Mouse (Mus musculus): ENCODE measurements around the gene Spint2. TPM values are rescaled to one million over a fixed set of nuclear protein-coding genes. Genes with fewer than 3 reads are reported as not detected.

The Spint2 gene
- total and polyA plus RNA-seq, 2 experiments from 2014 or later = 46.6 to 153 TPM

- no peaks in the 10 kb centered on the region for H3K36me3 ChIP-seq (ENCODE audit: insufficient read depth, low read length)
- no peaks in the 10 kb centered on the region for H3K4me1 ChIP-seq (ENCODE audit: insufficient read depth, low read length)
- no peak overlapping the region for H3K4me3 ChIP-seq (ENCODE audit: low read depth, low read length)
- H3K9me3 ChIP-seq (ENCODE audit: low read length) = no peaks in the 10 kb centered on the region
- H3K4me2 ChIP-seq (ENCODE audit: low read depth, low read length, poor library complexity, severe bottlenecking) = no peak overlapping the region
- WGBS = 28% methylated on average over 8 of the region's 8 CpGs
- no peak for ATAC-seq (ENCODE audit: low FRiP score)
- no peak overlapping the region for H3K27ac ChIP-seq (ENCODE audit: low read depth, low read length)
- H3K27me3 ChIP-seq (ENCODE audit: insufficient read depth, low read length) = no peaks in the 10 kb centered on the region
- no peak overlapping the region for H3K9ac ChIP-seq (replicated peaks; ENCODE audit: low read length, poor library complexity, severe bottlenecking)
- DNase-seq (ENCODE audit: low spot score) = no peak
- no peak for TF ChIP-seq CTCF (IDR thresholded peaks at IDR 0.05)
These were observed 10.9 kb upstream of the Spint2 start for GRCm38 (mm10) chr7:29292458-29293098.

DNA sequence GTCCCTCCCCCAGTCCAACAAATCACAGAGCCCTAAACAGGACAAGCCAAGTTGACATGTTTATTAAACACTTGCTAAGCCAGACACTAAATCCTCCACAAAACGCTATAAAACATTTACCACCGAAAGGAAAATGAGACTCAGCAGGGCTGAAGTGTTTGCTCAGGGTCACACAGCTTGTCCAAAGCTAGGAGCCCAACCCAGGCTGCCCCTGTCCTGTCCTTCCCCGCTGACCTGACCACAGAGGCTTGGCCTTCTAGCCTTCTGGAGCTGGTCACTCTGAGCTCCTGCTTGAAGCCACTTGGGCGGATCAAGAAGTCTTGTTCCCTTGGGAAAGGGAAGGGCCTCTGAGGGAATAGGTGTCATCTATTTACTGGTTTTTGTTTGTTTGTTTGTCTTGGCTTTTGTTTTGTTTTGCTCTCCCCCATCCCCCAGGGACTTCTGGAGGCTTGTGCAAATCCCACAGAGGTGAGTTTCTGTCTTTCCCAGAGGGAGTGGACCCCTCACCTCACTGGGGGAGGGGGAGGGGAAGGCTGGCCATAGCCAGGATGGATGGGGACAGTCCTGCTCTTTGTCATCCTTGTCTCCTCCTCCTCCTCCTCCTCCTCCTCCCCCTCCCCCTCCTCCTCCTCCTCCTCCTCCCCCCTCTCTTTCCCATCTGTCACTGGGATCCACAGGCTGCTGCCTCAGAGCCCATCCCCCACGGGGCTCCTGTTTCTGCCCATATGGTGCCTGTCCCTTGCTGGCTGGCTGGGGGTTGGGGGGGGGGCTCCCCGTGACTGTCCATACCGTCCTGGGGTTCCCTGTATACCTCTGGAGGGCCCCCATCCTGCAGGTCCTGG, 10.1 kb upstream of the Spint2 start:
- no peak overlapping the region for H3K27ac ChIP-seq (ENCODE audit: low read depth, low read length)
- no peaks in the 10 kb centered on the region for H3K36me3 ChIP-seq (ENCODE audit: insufficient read depth, low read length)
- 26% methylated on average over 7 of the region's 7 CpGs for WGBS
- DNase-seq (ENCODE audit: low spot score) (no peak), ATAC-seq (ENCODE audit: low FRiP score) (no peak)
- no peak overlapping the region for H3K9ac ChIP-seq (replicated peaks; ENCODE audit: low read length, poor library complexity, severe bottlenecking)
- H3K4me1 ChIP-seq (ENCODE audit: insufficient read depth, low read length) = no peaks in the 10 kb centered on the region
- TF ChIP-seq CTCF (IDR thresholded peaks at IDR 0.05) = no peak
- no peaks in the 10 kb centered on the region for H3K9me3 ChIP-seq (ENCODE audit: low read length)
- no peak overlapping the region for H3K4me3 ChIP-seq (ENCODE audit: low read depth, low read length)
- no peaks in the 10 kb centered on the region for H3K27me3 ChIP-seq (ENCODE audit: insufficient read depth, low read length)
- H3K4me2 ChIP-seq (ENCODE audit: low read depth, low read length, poor library complexity, severe bottlenecking) = no peak overlapping the region

GRCm38 (mm10) chr7:29290691-29291485, 9.2 kb upstream of the Spint2 start:
- Histone ChIP-seq H3K4me1 (ENCODE audit: insufficient read depth, low read length) (no peaks in the 10 kb centered on the region), H3K36me3 (ENCODE audit: insufficient read depth, low read length) (no peaks in the 10 kb centered on the region), H3K9me3 (ENCODE audit: low read length) (no peaks in the 10 kb centered on the region), H3K4me2 (ENCODE audit: low read depth, low read length, poor library complexity, severe bottlenecking) (no peak overlapping the region), H3K9ac (replicated peaks; ENCODE audit: low read length, poor library complexity, severe bottlenecking) (no peak overlapping the region), H3K27ac (ENCODE audit: low read depth, low read length) (no peak overlapping the region), H3K27me3 (ENCODE audit: insufficient read depth, low read length) (no peaks in the 10 kb centered on the region), H3K4me3 (ENCODE audit: low read depth, low read length) (no peak overlapping the region)
- 45% methylated on average over 11 of the region's 11 CpGs for WGBS
- TF ChIP-seq CTCF (IDR thresholded peaks at IDR 0.05) = no peak
- ATAC-seq (ENCODE audit: low FRiP score) (no peak), DNase-seq (ENCODE audit: low spot score) (no peak)

DNA sequence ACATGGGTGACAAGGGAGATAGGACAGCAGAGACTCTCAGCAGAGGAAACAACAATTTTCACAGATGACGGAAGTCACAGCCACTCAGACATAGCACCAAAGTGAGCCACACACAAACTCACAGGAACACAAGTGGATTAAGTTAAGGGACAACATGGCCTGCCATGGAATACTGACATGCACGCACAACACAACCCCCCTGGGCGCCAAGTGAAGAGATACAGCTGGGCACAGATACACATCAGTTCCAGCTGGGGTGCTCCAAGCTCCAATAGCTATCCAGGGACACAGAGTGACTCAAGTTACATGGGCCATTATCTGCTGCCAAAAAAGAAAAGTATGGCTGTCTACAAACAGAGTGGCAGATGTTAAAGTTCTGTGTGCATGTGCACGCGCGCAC, 8.1 kb upstream of the Spint2 start:
- TF ChIP-seq CTCF (IDR thresholded peaks at IDR 0.05) = no peak
- Histone ChIP-seq H3K4me2 (ENCODE audit: low read depth, low read length, poor library complexity, severe bottlenecking) (no peak overlapping the region), H3K4me3 (ENCODE audit: low read depth, low read length) (no peak overlapping the region), H3K27ac (ENCODE audit: low read depth, low read length) (no peak overlapping the region), H3K4me1 (ENCODE audit: insufficient read depth, low read length) (no peaks in the 10 kb centered on the region), H3K9ac (replicated peaks; ENCODE audit: low read length, poor library complexity, severe bottlenecking) (no peak overlapping the region), H3K27me3 (ENCODE audit: insufficient read depth, low read length) (0 out of 2 replicates have a peak, but pooled peaks cover under 1% of the 10 kb centered on the region), H3K36me3 (ENCODE audit: insufficient read depth, low read length) (no peaks in the 10 kb centered on the region), H3K9me3 (ENCODE audit: low read length) (no peaks in the 10 kb centered on the region)
- no peak for DNase-seq (ENCODE audit: low spot score)
- 82% methylated on average over 6 of the region's 6 CpGs for WGBS
- no peak for ATAC-seq (ENCODE audit: low FRiP score)

- no peaks in the 10 kb centered on the region for H3K4me1 ChIP-seq (ENCODE audit: insufficient read depth, low read length)
- H3K36me3 ChIP-seq (ENCODE audit: insufficient read depth, low read length) = no peaks in the 10 kb centered on the region
- 0 out of 2 replicates have a peak, but pooled peaks cover 5% of the 10 kb centered on the region for H3K27me3 ChIP-seq (ENCODE audit: insufficient read depth, low read length)
- H3K4me3 ChIP-seq (ENCODE audit: low read depth, low read length) = peak within 1 kb of the TSS; percentile 32
- H3K9ac ChIP-seq (replicated peaks; ENCODE audit: low read length, poor library complexity, severe bottlenecking) = peak within 1 kb of the TSS; percentile 20
- H3K4me2 ChIP-seq (ENCODE audit: low read depth, low read length, poor library complexity, severe bottlenecking) = peak within 1 kb of the TSS; percentile 56
- ATAC-seq (ENCODE audit: low FRiP score) (0 out of 2 replicates have a peak, but pooled peaks have one; percentile 14), DNase-seq (ENCODE audit: low spot score) (no peak)
- H3K27ac ChIP-seq (ENCODE audit: low read depth, low read length) = no peak within 1 kb of the TSS
- no peaks in the 10 kb centered on the region for H3K9me3 ChIP-seq (ENCODE audit: low read length)
- peak; percentile 73 for TF ChIP-seq CTCF (IDR thresholded peaks at IDR 0.05)
- 1% methylated on average over 55 of the region's 59 CpGs for WGBS
These were observed 7.4 kb upstream of the Spint2 start, which contains the start of gene Ppp1r14a for GRCm38 (mm10) chr7:29288942-29289638. Ppp1r14a (plus strand) TSS chr7:29289308.
